Mouse (Mus musculus) liver, embryonic 11.5 days (tissue): ENCODE data around the gene Cpt1c. TPM values are rescaled to one million over a fixed set of nuclear protein-coding genes. Genes with fewer than 3 reads are reported as not detected.

ENCODE experiments used
- ATAC-seq: fragments of 200-750 bp; cut with Nextera tagmentation; replicated peaks from 2 replicates; pipeline ENCODE4 v1.8.0; 2017; ENCODE audit warnings: moderate number of reproducible peaks, mild to moderate bottlenecking, moderate TSS enrichment, moderate library complexity; ENCODE audit not compliant: low FRiP score
- DNase-seq: peaks from one replicate; pipeline ENCODE4 v3.0.0-alpha.2; 2017; ENCODE audit warnings: low spot score
- H3K27ac ChIP-seq: fragments of 300-500 bp; sonication (generic); 2 replicates; pipeline ENCODE4 v1.5.1; 2014; ENCODE audit warnings: mild to moderate bottlenecking, low read depth, low read length, control low read depth
- H3K27me3 ChIP-seq: fragments of 300-500 bp; sonication (generic); replicated peaks from 2 replicates; pipeline ENCODE4 v1.6.1; 2014; ENCODE audit warnings: low read length, mixed read lengths; ENCODE audit not compliant: control insufficient read depth, insufficient read depth
- H3K36me3 ChIP-seq: fragments of 300-500 bp; sonication (generic); 2 replicates; pipeline ENCODE4 v1.6.1; 2014; ENCODE audit warnings: mild to moderate bottlenecking, low read length, moderate library complexity, mixed read lengths; ENCODE audit not compliant: control insufficient read depth, insufficient read depth
- H3K4me1 ChIP-seq: fragments of 300-500 bp; sonication (generic); replicated peaks from 2 replicates; pipeline ENCODE4 v1.6.1; 2014; ENCODE audit warnings: low read length, mixed read lengths; ENCODE audit not compliant: control insufficient read depth, insufficient read depth
- H3K4me2 ChIP-seq: fragments of 300-500 bp; sonication (generic); 2 replicates; pipeline ENCODE4 v1.6.1; 2014; ENCODE audit warnings: mild to moderate bottlenecking, control low read depth, moderate library complexity
- H3K4me3 ChIP-seq: fragments of 300-500 bp; sonication (generic); 2 replicates; pipeline ENCODE4 v1.5.1; 2014; ENCODE audit warnings: low read depth, low read length, control low read depth
- H3K9ac ChIP-seq: fragments of 300-500 bp; sonication (generic); 2 replicates; pipeline ENCODE4 v1.6.1; 2014; ENCODE audit warnings: low read depth, low read length, control low read depth
- H3K9me3 ChIP-seq: fragments of 300-500 bp; sonication (generic); 2 replicates; pipeline ENCODE4 v1.6.1; 2016; ENCODE audit warnings: low read length, inconsistent platforms, mixed read lengths; ENCODE audit not compliant: control insufficient read depth
- WGBS: fragments of 180-500 bp; shearing (Covaris S2); extraction: QIAGEN DNeasy Blood & Tissue Kit; methylation state at CpG from one replicate; pipeline ENCODE4 v1.1.7; 2014; 5-methylcytosine and 5-hydroxymethylcytosine counted together
- polyA plus RNA-seq: library from polyadenylated mRNA; unstranded; fragments of >200 nt; fragmentation: Nextera tagmentation; extraction: Ambion mirVana; gene quantifications from 2 replicates; pipeline ENCODE4 v1.2.1, GENCODE M21; 2014

Cpt1c gene
- polyA plus RNA-seq, 1 experiment from 2014 or later: 8.2 TPM

GRCm38 (mm10) chr7:45015344-45015956 lies 40.8 kb upstream of the Cpt1c start:
- WGBS: 1% methylated on average over 20 of the region's 20 CpGs
- H3K36me3 ChIP-seq: peaks cover 19% of the 10 kb centered on the region
- ATAC-seq (no peak), DNase-seq (no peak)
- H3K9me3 ChIP-seq: no peaks in the 10 kb centered on the region
- peak overlapping the region; percentile 95 for H3K27ac ChIP-seq
- H3K9ac ChIP-seq: peak overlapping the region; percentile 96
- peak overlapping the region; percentile 86 for H3K4me2 ChIP-seq
- peaks cover 26% of the 10 kb centered on the region for H3K4me1 ChIP-seq
- H3K4me3 ChIP-seq: peak overlapping the region; percentile 92
- 0 out of 2 replicates have a peak, but pooled peaks cover 3% of the 10 kb centered on the region for H3K27me3 ChIP-seq

DNA sequence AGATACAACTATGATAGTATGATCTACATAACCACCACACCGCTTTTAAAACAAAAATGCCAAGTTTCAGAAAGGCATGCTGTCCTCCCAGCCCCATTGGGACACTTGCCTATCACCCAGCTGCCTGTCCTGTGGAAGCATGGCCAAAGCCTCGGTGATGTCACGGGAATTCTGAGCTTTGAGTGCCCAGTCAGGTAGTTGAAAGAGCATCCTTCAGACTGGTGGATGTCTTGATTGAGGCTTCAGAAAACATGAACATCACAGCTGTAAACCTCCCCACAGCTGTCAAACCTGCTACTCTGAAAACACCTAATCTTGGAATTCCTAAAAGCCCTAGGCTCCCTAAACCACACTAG lies 39.4 kb upstream of the Cpt1c start:
- H3K36me3 ChIP-seq: peaks cover 32% of the 10 kb centered on the region
- peaks cover 25% of the 10 kb centered on the region for H3K4me1 ChIP-seq
- no peaks in the 10 kb centered on the region for H3K27me3 ChIP-seq
- DNase-seq (no peak), ATAC-seq (no peak)
- no peak overlapping the region for H3K9ac ChIP-seq
- H3K4me2 ChIP-seq: no peak overlapping the region
- H3K4me3 ChIP-seq: no peak overlapping the region
- H3K27ac ChIP-seq: no peak overlapping the region
- H3K9me3 ChIP-seq: no peaks in the 10 kb centered on the region
- 92% methylated on average over 3 of the region's 3 CpGs for WGBS

DNA sequence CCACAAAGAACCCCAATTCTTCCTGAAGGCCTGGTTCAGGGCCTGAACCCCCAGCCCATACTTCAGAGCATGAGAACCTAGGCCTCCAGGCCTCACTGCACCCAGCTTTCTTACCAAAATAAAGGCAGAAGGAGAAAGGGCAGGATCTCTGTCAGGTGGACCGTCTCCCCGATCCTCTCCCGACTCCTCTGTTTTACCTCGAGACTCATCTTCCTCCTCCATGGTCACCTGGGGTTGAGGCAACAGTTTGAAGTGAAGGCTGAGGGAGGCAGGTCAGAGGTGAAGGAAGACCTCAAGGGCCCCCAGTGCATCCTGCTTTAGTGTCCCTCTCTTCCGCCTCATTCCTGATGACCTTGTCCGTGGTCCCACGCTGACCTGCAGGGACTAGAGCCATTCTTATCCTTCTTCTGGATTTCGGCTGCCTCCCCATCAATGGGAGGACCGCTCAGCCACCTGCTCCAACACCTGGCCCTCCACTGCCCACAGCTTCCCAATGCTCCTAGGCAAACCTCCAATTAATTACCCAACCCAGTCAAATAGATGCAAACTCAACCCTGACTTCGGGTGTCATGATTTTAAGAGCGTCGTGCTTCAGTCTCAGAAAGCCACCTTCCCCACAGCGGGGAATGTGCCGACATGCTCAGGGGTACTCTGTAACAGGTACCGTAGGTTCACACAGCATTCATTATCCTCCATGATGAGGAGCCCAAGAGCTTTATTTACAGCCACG lies 38.9 kb upstream of the Cpt1c start:
- no peaks in the 10 kb centered on the region for H3K27me3 ChIP-seq
- H3K27ac ChIP-seq: no peak overlapping the region
- H3K9ac ChIP-seq: no peak overlapping the region; the same call in 1 of the 2 replicates
- DNase-seq: no peak
- H3K4me3 ChIP-seq: no peak overlapping the region
- H3K36me3 ChIP-seq: peaks cover 37% of the 10 kb centered on the region
- peaks cover 23% of the 10 kb centered on the region for H3K4me1 ChIP-seq
- no peak for ATAC-seq
- peak overlapping the region; percentile 21; the same call in 1 of the 2 replicates for H3K4me2 ChIP-seq
- no peaks in the 10 kb centered on the region for H3K9me3 ChIP-seq
- 95% methylated on average over 16 of the region's 16 CpGs for WGBS

- DNase-seq (no peak), ATAC-seq (no peak)
- H3K9ac ChIP-seq: no peak overlapping the region; the same call in 1 of the 2 replicates
- no peaks in the 10 kb centered on the region for H3K9me3 ChIP-seq
- WGBS: 74% methylated on average over 4 of the region's 4 CpGs
- no peak overlapping the region for H3K4me3 ChIP-seq
- peaks cover 23% of the 10 kb centered on the region for H3K4me1 ChIP-seq
- H3K4me2 ChIP-seq: 0 out of 2 replicates have a peak overlapping the region, but pooled peaks have one; percentile 21
- no peaks in the 10 kb centered on the region for H3K27me3 ChIP-seq
- no peak overlapping the region for H3K27ac ChIP-seq
- H3K36me3 ChIP-seq: peaks cover 44% of the 10 kb centered on the region
Measured at GRCm38 (mm10) chr7:45012824-45013223, 38.2 kb upstream of the Cpt1c start.

DNA sequence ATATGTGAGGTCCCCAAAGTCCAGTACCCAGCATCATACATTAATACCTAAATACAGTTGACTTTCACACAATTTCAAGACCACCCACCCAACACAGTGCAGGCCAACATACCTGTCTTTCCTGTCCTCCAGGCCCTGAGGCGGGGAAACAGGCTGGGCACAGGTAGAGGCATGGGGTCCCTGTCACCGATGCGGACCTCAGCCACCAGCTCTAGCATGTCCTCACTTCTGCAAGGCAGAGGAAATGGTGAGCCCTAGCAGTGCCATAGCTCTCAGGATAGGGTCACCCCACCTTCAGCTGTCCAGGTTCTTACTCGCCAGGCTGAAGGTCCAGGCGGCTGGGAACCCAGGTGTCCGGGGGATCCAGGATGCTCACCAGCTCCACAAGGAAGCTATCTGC lies 37.4 kb upstream of the Cpt1c start:
- WGBS: 97% methylated on average over 6 of the region's 6 CpGs

GRCm38 (mm10) chr7:45008411-45008810 lies 33.8 kb upstream of the Cpt1c start:
- DNase-seq: no peak
- 94% methylated on average over 19 of the region's 19 CpGs for WGBS
- no peaks in the 10 kb centered on the region for H3K9me3 ChIP-seq
- ATAC-seq: no peak
- peaks cover 7% of the 10 kb centered on the region; the same call in 1 of the 2 replicates for H3K4me1 ChIP-seq
- H3K27me3 ChIP-seq: no peaks in the 10 kb centered on the region
- peaks cover 83% of the 10 kb centered on the region for H3K36me3 ChIP-seq
- no peak overlapping the region for H3K4me3 ChIP-seq
- H3K9ac ChIP-seq: no peak overlapping the region
- no peak overlapping the region for H3K4me2 ChIP-seq
- H3K27ac ChIP-seq: no peak overlapping the region

More for the DNA sequence above, 37.4 kb upstream of the Cpt1c start:
- ATAC-seq: no peak
- Histone ChIP-seq H3K4me2 (no peak overlapping the region), H3K4me3 (no peak overlapping the region), H3K36me3 (peaks cover 52% of the 10 kb centered on the region), H3K27me3 (no peaks in the 10 kb centered on the region), H3K9me3 (no peaks in the 10 kb centered on the region), H3K4me1 (peaks cover 23% of the 10 kb centered on the region), H3K27ac (no peak overlapping the region), H3K9ac (no peak overlapping the region)
- no peak for DNase-seq

DNA sequence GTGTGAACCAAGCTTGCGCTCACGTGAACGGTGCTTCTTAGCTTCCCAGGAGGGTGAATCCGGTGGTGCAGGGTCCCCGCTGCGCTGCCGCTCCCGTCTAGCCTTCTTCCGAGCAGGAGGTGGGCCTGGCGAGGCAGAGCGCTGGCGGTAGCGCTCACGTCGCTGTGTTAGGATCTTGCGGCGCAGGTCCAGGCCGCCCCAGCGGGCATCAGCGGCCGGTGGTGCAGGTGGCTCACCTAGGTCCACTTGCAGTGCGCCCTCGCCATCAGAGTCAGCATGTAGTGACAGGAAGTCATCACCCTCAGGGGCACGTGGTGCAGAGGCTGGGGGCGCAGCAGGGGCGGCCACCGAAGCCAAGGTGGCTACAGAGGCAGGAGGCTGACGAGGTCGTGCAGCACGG lies 33.2 kb upstream of the Cpt1c start:
- Histone ChIP-seq H3K4me3 (no peak overlapping the region), H3K27ac (no peak overlapping the region), H3K9me3 (no peaks in the 10 kb centered on the region), H3K36me3 (peaks cover 83% of the 10 kb centered on the region), H3K4me2 (no peak overlapping the region), H3K9ac (no peak overlapping the region), H3K4me1 (peaks cover 2% of the 10 kb centered on the region; the same call in 1 of the 2 replicates), H3K27me3 (no peaks in the 10 kb centered on the region)
- no peak for DNase-seq
- no peak for ATAC-seq
- WGBS: 96% methylated on average over 30 of the region's 30 CpGs

DNA sequence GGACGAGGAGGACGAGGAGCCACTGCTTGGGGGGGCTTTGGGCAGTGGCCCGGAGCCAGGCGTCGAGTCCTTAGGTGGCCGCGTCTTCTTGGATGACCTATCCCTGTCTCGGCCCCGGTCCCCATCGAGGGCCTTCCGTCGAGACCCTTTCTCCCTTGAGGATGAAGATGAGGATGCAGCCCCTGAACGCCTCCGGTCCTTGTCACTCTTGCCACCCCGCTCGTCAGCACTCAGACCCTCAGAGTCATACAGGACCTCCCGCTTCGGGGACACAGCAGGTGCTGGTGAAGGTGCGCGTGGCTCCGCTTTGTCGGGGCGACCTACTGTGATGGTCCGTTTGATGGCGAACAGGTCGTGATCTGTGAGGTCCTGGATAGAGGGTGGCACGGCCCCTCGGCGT lies 32.5 kb upstream of the Cpt1c start:
- ATAC-seq: no peak
- Histone ChIP-seq H3K9me3 (no peaks in the 10 kb centered on the region), H3K27ac (no peak overlapping the region), H3K4me3 (no peak overlapping the region), H3K36me3 (peaks cover 84% of the 10 kb centered on the region), H3K27me3 (no peaks in the 10 kb centered on the region), H3K4me2 (no peak overlapping the region), H3K9ac (no peak overlapping the region), H3K4me1 (no peaks in the 10 kb centered on the region)
- DNase-seq: no peak
- 95% methylated on average over 29 of the region's 29 CpGs for WGBS

- ATAC-seq: no peak
- 88% methylated on average over 12 of the region's 12 CpGs for WGBS
- H3K4me3 ChIP-seq: no peak overlapping the region
Measured at GRCm38 (mm10) chr7:45006503-45006902, 31.9 kb upstream of the Cpt1c start.

More at GRCm38 (mm10) chr7:45006503-45006902, 31.9 kb upstream of the Cpt1c start:
- DNase-seq: no peak
- Histone ChIP-seq H3K9me3 (no peaks in the 10 kb centered on the region), H3K4me1 (no peaks in the 10 kb centered on the region), H3K27ac (no peak overlapping the region), H3K4me2 (no peak overlapping the region), H3K36me3 (peaks cover 84% of the 10 kb centered on the region), H3K9ac (no peak overlapping the region), H3K27me3 (no peaks in the 10 kb centered on the region)
